Mouse (Mus musculus) urinary bladder, postnatal 4 days (tissue): ENCODE measurements at regions not wholly inside any gene's neighbourhood (a gene's known extent, or its start where the extent isn't known, plus 50 kb on each side); places are given as distances from the start of the nearest gene placed in this dataset.
A peak's percentile ranks its signal among the peaks of the same experiment; 100 is the strongest.
"Not testable (repeated sequence)": the region's sequence is repeated elsewhere in the genome, so short reads cannot be mapped to it uniquely, and the experiment has no call there.

Experiments
- DNase-seq, 2 experiments: peaks; one replicate each; pipeline ENCODE4 v3.0.0; 2021 to 2022; ENCODE audit warnings: low spot score in 2 of 2

DNA sequence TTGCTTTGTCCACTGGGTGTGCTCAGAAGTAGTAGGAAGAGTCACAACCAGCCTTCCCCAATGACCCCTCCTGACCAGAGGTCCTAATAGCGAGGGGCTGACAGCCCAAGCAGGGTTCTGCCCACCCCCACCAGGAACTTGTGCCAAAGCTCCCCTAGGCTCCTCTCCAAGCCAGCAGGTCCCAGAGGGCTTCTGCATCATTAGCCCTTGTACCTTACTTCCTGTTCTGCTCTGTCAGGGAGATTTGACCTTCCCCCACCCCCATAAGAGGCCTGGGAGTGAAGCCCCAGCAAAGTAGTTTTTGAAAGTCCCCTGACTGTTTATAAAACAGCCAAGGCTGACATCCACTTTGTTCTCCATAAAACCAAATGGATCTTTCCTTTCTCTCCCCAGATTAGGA lies 110.0 kb upstream of the Syt13 start:
- no peak for DNase-seq

- no peak for DNase-seq
Observed at GRCm38 (mm10) chr2:92805761-92806160, 109.1 kb upstream of the Syt13 start.

DNA sequence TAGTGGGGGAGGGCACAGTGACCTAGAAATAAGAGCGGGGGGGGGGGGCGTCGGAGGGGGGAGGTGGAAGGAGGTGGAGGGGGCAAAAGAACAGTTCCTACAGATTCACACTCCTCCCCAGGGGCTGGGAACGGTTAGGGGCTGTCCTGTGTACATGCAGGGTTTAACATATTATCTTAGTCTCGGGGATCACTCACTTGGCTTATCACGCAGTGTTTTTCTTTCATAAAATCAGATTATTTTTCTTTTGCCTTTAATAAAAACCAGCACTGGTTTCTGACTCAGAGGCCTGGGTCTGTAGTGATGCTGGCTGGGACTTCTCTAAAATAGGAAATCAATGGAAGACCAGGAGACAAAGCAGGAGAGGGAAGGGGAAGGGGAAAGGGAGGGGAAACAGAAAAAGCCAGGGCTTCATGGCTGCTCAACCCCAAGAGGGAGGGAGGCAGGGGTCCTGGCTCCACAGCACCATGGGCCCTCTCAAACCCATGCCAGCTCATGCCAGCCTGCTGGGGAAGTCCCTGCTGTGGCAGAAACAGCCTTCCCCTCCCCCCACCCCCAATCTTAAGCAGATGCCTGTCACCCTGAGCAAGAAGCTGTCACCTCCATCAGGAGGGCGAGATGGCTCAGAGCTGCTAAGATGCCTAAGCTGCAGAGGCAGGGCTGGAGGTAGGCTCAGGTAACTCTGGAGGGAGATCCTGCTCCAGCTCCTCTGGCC lies 108.3 kb upstream of the Syt13 start:
- DNase-seq = no peak

DNA sequence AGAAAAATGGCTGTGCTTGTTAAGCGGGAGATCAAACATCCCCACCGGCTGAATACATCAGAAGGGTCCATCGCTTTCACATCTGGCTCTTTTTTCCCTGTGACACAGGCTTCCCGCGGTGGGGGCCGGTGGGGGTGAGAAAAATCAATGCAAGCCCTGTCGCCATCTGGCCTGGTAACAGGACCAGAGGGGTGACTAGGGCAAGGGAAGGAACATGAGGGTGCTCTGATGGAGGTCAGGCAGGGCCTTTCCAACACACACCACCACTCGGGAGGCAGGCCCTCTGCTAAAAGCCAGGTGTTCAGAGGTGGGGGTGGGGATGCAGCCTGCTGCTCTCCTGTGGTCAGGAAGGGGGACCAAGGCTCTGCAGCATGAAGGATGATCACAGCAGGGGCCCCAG lies 107.5 kb upstream of the Syt13 start:
- DNase-seq = no peak

DNA sequence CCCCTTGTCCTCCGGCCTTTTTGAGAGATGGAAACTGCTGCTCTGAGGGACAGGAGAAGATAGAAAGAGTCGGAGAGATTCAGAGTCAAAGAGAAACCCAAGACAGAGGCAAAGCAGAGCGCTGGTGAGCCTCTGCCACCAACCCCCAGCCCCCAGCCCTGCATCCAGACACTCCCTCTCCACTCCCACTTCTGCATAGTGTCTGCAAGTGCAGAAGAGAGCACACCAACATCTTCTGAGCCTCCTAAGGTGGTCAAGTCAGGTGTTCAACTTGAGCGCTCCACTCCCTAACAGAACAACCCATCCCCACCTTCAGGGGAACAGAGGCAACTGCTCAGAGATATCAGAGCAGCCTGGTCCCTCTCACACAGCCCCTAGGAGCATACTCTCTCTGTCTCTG lies 106.8 kb upstream of the Syt13 start:
- DNase-seq = no peak

GRCm38 (mm10) chr2:92809226-92809625 lies 105.7 kb upstream of the Syt13 start:
- DNase-seq = no peak

- no peak for DNase-seq
Observed at GRCm38 (mm10) chr2:92809681-92810323, 105.1 kb upstream of the Syt13 start.

GRCm38 (mm10) chr2:92810956-92811355 lies 103.9 kb upstream of the Syt13 start:
- DNase-seq = not testable (repeated sequence)

GRCm38 (mm10) chr2:92813028-92813427 lies 101.9 kb upstream of the Syt13 start:
- DNase-seq = no peak

- DNase-seq = no peak
Observed at GRCm38 (mm10) chr2:92819586-92819985, 95.3 kb upstream of the Syt13 start.

DNA sequence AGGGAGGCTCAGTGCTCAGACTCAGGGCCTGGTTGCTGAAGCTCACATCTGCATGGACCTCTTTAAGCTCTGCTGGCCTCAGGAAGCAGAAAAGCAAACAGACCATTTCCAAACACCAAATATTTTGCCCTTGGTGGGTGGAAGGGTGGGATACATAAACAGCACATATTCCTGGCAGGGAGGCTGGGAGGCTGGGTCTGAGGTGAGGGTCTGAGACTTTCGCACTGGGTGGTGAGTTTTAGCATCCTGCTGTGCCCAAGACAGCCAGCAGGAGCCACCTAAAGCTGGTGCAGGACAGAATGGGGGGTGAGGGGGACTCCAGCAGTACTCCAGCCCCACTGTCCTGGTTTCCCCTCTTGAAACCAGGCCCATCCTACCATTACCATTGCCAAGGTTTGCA lies 90.6 kb upstream of the Syt13 start:
- DNase-seq = no peak

DNA sequence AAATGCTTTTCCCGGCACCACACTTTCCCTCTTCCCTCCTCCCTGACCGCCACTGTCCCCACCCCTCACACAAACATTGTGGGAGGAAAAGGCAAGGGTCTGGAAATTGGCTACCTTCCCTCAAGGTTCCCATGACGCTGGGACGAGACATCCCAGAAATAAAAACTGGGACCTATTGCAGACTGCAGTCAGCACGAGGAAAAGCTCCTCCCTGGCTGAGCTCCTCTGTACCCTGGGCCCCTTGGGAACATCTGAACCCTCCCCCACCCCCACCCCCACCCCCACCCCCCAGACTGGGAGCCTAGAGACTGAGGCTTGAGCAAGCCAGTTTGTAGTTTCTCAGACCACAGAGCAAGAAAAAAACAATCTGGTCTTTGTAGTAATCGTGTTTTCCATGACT lies 89.5 kb upstream of the Syt13 start:
- DNase-seq = no peak

- no peak for DNase-seq
Observed at GRCm38 (mm10) chr2:92830134-92830533, 84.8 kb upstream of the Syt13 start.

- DNase-seq = no peak
Observed at GRCm38 (mm10) chr2:92831784-92832183, 83.1 kb upstream of the Syt13 start.

GRCm38 (mm10) chr2:92836203-92836602 lies 78.7 kb upstream of the Syt13 start:
- no peak for DNase-seq

DNA sequence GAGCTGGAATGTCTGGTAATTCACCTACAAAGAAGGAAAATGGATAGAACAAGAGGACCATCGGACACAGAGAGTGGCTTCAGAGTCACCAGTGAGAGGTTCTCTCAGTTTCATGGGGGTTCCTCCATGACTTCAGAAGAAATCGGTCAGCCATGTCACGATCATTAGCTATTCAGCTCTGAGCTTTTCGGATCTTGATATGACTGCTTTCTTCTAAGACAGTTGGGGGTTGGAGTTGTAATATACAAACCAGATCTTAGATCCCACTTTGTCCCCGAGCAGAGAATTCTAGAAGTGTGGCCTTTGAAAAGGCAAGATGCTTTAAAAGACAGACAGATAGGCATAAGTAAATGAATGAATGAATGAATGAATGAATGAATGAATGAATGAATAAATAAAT lies 76.9 kb upstream of the Syt13 start:
- no peak for DNase-seq

GRCm38 (mm10) chr2:92840009-92840408 lies 74.9 kb upstream of the Syt13 start:
- peak; percentile 59 to 80 for DNase-seq

DNA sequence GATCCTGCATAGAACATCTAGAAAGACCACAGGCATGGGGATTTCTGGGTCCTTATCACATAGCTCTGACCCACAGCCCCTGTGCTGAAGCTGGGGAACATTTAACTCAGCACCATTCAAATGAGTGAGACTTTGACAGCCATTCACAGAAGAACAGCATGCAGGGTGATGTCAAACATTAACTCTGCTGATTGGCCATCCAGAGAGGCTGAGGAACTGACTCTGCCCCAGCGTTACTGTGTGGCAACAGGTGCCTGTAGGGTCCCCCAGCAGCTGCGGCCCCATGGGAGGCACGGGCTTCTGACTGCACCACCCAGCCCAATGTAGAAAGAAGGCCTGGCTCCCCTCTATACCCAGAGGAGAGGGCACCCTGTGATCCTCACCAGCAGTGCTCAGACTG lies 73.3 kb upstream of the Syt13 start:
- no peak for DNase-seq

DNA sequence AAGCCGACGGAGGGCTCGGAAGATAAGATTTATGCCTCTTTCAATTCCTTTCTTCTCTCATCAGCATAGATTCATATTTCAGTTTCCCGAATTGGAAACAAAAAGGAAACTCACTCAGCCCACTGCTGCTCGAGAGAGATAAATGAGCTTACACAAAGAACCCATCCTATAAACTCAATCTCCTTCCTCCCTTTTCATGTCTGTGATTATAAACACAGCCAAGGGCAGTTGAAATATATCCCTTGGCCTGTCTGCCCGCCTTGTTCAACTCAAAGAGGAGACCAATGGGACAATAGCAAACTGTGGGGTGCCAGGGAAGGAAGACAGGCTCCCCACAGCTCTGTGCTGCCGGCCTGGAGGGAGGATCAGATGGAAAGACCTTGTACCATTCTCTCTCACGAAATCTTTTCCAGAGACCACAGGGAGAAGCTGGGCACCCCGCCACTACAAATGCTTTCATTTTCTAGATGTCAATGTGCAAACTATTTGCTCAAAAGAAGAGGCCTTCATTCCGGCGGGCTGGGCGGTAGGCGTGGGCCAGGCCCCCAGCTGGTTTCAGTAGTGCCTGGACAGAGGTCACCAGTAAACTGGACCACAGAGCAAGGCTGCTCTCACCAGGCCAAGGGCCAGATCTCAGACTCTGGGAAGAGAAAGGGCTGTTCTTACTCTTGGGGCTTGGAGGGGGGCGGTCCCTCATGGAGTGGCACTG lies 69.7 kb upstream of the Syt13 start:
- peak; percentile 71 to 76 for DNase-seq

DNA sequence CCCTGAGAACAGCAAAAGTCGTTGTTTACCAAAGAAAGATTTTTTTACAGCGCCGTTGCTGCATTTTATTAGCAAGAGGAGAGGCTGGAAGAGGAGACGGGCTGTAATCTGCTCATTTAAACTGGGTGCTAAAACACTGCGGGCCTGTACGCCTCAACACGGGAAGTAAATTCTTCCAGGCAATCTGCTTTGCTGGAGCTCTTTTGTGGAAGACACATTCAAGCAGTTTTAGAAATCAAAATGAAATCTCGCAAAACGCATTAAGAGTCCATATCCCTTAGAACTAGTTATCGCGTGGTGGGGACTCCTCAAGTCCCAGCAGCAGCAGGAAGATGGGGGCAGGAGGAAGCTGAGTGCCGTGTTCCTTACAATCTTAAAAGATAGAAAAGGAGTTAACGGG lies 65.9 kb upstream of the Syt13 start:
- DNase-seq = no peak

GRCm38 (mm10) chr2:92851336-92851735 lies 63.6 kb upstream of the Syt13 start:
- DNase-seq = no peak

- DNase-seq = no peak
Observed at GRCm38 (mm10) chr2:92853175-92853574, 61.7 kb upstream of the Syt13 start.

GRCm38 (mm10) chr2:92854331-92854730 lies 60.6 kb upstream of the Syt13 start:
- no peak for DNase-seq
